Mouse (Mus musculus) MEL (cell line): ENCODE data around the gene Abcc3. TPM values are rescaled to one million over a fixed set of nuclear protein-coding genes. Genes with fewer than 3 reads are reported as not detected.
A peak's percentile ranks its signal among the peaks of the same experiment; 100 is the strongest.

Experiments
- DNase-seq: peaks from one replicate; pipeline ENCODE4 v3.0.0; 2011; ENCODE audit warnings: low read depth, low spot score
- H3K27ac ChIP-seq: 2 replicates; pipeline ENCODE4 v1.5.1; 2012; ENCODE audit warnings: low read depth, mild to moderate bottlenecking, control low read depth, low read length, moderate library complexity; ENCODE audit not compliant: control insufficient read depth
- H3K27me3 ChIP-seq, 2 experiments: fragments of 150-350 bp in 1 of 2; sonication (generic) in 1 of 2; 2 replicates each; pipeline ENCODE4 v1.6.1; 2012; ENCODE audit warnings: low read length in 2 of 2, mild to moderate bottlenecking in 2 of 2, improper control_type of control experiment in 1 of 2, moderate library complexity in 1 of 2; ENCODE audit not compliant: insufficient read depth in 2 of 2, control insufficient read depth in 1 of 2
- H3K36me3 ChIP-seq, 2 experiments: 2 replicates each; pipeline ENCODE4 v1.6.1; 2012 to 2014; ENCODE audit warnings: low read length in 2 of 2, improper control_type of control experiment in 1 of 2, inconsistent platforms in 1 of 2, mild to moderate bottlenecking in 1 of 2; ENCODE audit not compliant: insufficient read depth in 2 of 2, control insufficient read depth in 1 of 2
- H3K4me1 ChIP-seq, 2 experiments: fragments of 150-350 bp in 1 of 2; sonication (generic) in 1 of 2; 2 replicates each; pipeline ENCODE4 v1.6.1; 2012; ENCODE audit warnings: low read length in 2 of 2, improper control_type of control experiment in 1 of 2, mild to moderate bottlenecking in 1 of 2; ENCODE audit not compliant: insufficient read depth in 2 of 2, control insufficient read depth in 1 of 2
- H3K4me3 ChIP-seq, 2 experiments: fragments of 150-350 bp in 1 of 2; sonication (generic) in 1 of 2; 2 replicates each; pipeline ENCODE4 v1.5.1; 2012; ENCODE audit warnings: low read depth in 2 of 2, low read length in 2 of 2, mild to moderate bottlenecking in 2 of 2, moderate library complexity in 2 of 2, control low read depth in 1 of 2, improper control_type of control experiment in 1 of 2; ENCODE audit not compliant: control insufficient read depth in 1 of 2, insufficient read depth in 1 of 2
- H3K79me2 ChIP-seq: 2 replicates; pipeline ENCODE4 v1.6.1; 2012; ENCODE audit warnings: mild to moderate bottlenecking, low read length, moderate library complexity; ENCODE audit not compliant: control insufficient read depth, poor library complexity, insufficient read depth
- H3K9ac ChIP-seq: 2 replicates; pipeline ENCODE4 v1.6.1; 2012; ENCODE audit warnings: low read depth, mild to moderate bottlenecking, control low read depth, low read length, moderate library complexity; ENCODE audit not compliant: control insufficient read depth, poor library complexity, severe bottlenecking
- H3K9me3 ChIP-seq: fragments of 150-350 bp; sonication (generic); replicated peaks from 2 replicates; pipeline ENCODE4 v1.6.1; 2012; ENCODE audit warnings: mild to moderate bottlenecking, low read length, improper control_type of control experiment, moderate library complexity; ENCODE audit not compliant: insufficient read depth
- BHLHE40 ChIP-seq: IDR thresholded peaks from 2 replicates; pipeline ENCODE4 v1.6.1; 2012; ENCODE audit warnings: low read depth, mild to moderate bottlenecking, inconsistent platforms, low read length, improper control_type of control experiment, borderline replicate concordance
- CHD1 ChIP-seq: IDR thresholded peaks from 2 replicates; pipeline ENCODE4 v1.6.1; 2012; ENCODE audit warnings: low read depth, mild to moderate bottlenecking, inconsistent platforms, low read length, improper control_type of control experiment
- CHD2 ChIP-seq: IDR thresholded peaks from 2 replicates; pipeline ENCODE4 v1.6.1; 2011; ENCODE audit warnings: low read length, improper control_type of control experiment
- E2F4 ChIP-seq: IDR thresholded peaks from 2 replicates; pipeline ENCODE4 v1.6.1; 2011; ENCODE audit warnings: low read depth, low read length, improper control_type of control experiment, borderline replicate concordance
- ELF1 ChIP-seq: IDR thresholded peaks from 2 replicates; pipeline ENCODE4 v1.6.1; 2014; ENCODE audit warnings: low read depth, mild to moderate bottlenecking, inconsistent platforms, low read length, improper control_type of control experiment, moderate library complexity
- ETS1 ChIP-seq: IDR thresholded peaks from 2 replicates; pipeline ENCODE4 v1.6.1; 2012; ENCODE audit warnings: low read depth, mild to moderate bottlenecking, inconsistent platforms, low read length, improper control_type of control experiment, moderate library complexity
- GATA1 ChIP-seq: IDR thresholded peaks from 2 replicates; pipeline ENCODE4 v1.6.1; 2011; ENCODE audit warnings: low read depth, low read length, improper control_type of control experiment
- HCFC1 ChIP-seq: IDR thresholded peaks from 2 replicates; pipeline ENCODE4 v1.6.1; 2012; ENCODE audit warnings: low read depth, mild to moderate bottlenecking, inconsistent platforms, low read length, improper control_type of control experiment, moderate library complexity
- JUND ChIP-seq: IDR thresholded peaks from 2 replicates; pipeline ENCODE4 v1.6.1; 2011; ENCODE audit warnings: low read depth, mild to moderate bottlenecking, improper control_type of control experiment, low read length
- MAFK ChIP-seq: IDR thresholded peaks from 2 replicates; pipeline ENCODE4 v1.6.1; 2011; ENCODE audit warnings: low read depth, mild to moderate bottlenecking, low read length, improper control_type of control experiment, borderline replicate concordance
- MAX ChIP-seq: IDR thresholded peaks from 2 replicates; pipeline ENCODE4 v1.6.1; 2011; ENCODE audit warnings: low read length, improper control_type of control experiment
- MEF2A ChIP-seq: IDR thresholded peaks from 2 replicates; pipeline ENCODE4 v1.6.1; 2014; ENCODE audit warnings: low read depth, mild to moderate bottlenecking, inconsistent platforms, low read length, improper control_type of control experiment; ENCODE audit not compliant: poor library complexity, insufficient replicate concordance, severe bottlenecking; ENCODE audit errors: extremely low read depth
- MYC ChIP-seq: IDR thresholded peaks from 2 replicates; pipeline ENCODE4 v1.6.1; 2011; ENCODE audit warnings: low read depth, mild to moderate bottlenecking, low read length, improper control_type of control experiment, moderate library complexity
- NRF1 ChIP-seq: IDR thresholded peaks from 2 replicates; pipeline ENCODE4 v1.6.1; 2014; ENCODE audit warnings: low read depth, mild to moderate bottlenecking, inconsistent platforms, low read length, improper control_type of control experiment, moderate library complexity; ENCODE audit not compliant: poor library complexity, insufficient read depth, severe bottlenecking
- POLR2A ChIP-seq, 2 experiments: IDR thresholded peaks; 2 replicates each; pipeline ENCODE4 v1.6.1; 2011 to 2012; ENCODE audit warnings: low read length in 2 of 2, mild to moderate bottlenecking in 2 of 2, control low read depth in 1 of 2, improper control_type of control experiment in 1 of 2, low read depth in 1 of 2, moderate library complexity in 1 of 2; ENCODE audit not compliant: control insufficient read depth in 1 of 2, insufficient read depth in 1 of 2, poor library complexity in 1 of 2
- POLR2AphosphoS5 ChIP-seq: IDR thresholded peaks from 2 replicates; pipeline ENCODE4 v1.6.1; 2012; ENCODE audit warnings: low read depth, borderline replicate concordance, mild to moderate bottlenecking, inconsistent platforms, low read length, moderate library complexity, mixed read lengths
- RAD21 ChIP-seq: IDR thresholded peaks from 2 replicates; pipeline ENCODE4 v1.6.1; 2011; ENCODE audit warnings: mild to moderate bottlenecking, low read depth, low read length, improper control_type of control experiment
- RCOR1 ChIP-seq: IDR thresholded peaks from 2 replicates; pipeline ENCODE4 v1.6.1; 2012; ENCODE audit warnings: low read depth, mild to moderate bottlenecking, inconsistent platforms, low read length, improper control_type of control experiment
- SIN3A ChIP-seq: IDR thresholded peaks from 2 replicates; pipeline ENCODE4 v1.6.1; 2012; ENCODE audit warnings: low read length, improper control_type of control experiment, inconsistent platforms
- TBP ChIP-seq: IDR thresholded peaks from 2 replicates; pipeline ENCODE4 v1.8.0; 2011; ENCODE audit warnings: low read depth, low read length, improper control_type of control experiment
- UBTF ChIP-seq: IDR thresholded peaks from 2 replicates; pipeline ENCODE4 v1.6.1; 2012; ENCODE audit warnings: low read depth, mild to moderate bottlenecking, inconsistent platforms, low read length, improper control_type of control experiment, moderate library complexity, borderline replicate concordance; ENCODE audit not compliant: insufficient read depth
- USF1 ChIP-seq: IDR thresholded peaks from 2 replicates; pipeline ENCODE4 v1.6.1; 2014; ENCODE audit warnings: low read depth, mild to moderate bottlenecking, inconsistent platforms, low read length, improper control_type of control experiment, moderate library complexity
- USF2 ChIP-seq, 2 experiments: IDR thresholded peaks; 2 replicates each; pipeline ENCODE4 v1.6.1; 2011 to 2012; ENCODE audit warnings: improper control_type of control experiment in 2 of 2, low read length in 2 of 2, borderline replicate concordance in 1 of 2, inconsistent platforms in 1 of 2, low read depth in 1 of 2, mild to moderate bottlenecking in 1 of 2; ENCODE audit not compliant: insufficient read depth in 1 of 2
- ZC3H11A ChIP-seq: IDR thresholded peaks from 2 replicates; pipeline ENCODE4 v1.6.1; 2012; ENCODE audit warnings: low read depth, mild to moderate bottlenecking, inconsistent platforms, low read length, improper control_type of control experiment
- ZKSCAN1 ChIP-seq: IDR thresholded peaks from 2 replicates; pipeline ENCODE4 v1.6.1; 2012; ENCODE audit warnings: low read depth, mild to moderate bottlenecking, inconsistent platforms, low read length, improper control_type of control experiment, moderate library complexity
- ZMIZ1 ChIP-seq: IDR thresholded peaks from 2 replicates; pipeline ENCODE4 v1.6.1; 2012; ENCODE audit warnings: low read depth, mild to moderate bottlenecking, inconsistent platforms, low read length, improper control_type of control experiment, moderate library complexity
- polyA plus RNA-seq, 2 experiments: library from polyadenylated mRNA; stranded (reverse) in 1 of 2; unstranded in 1 of 2; fragments of >175 nt in 1 of 2; fragments of >200 nt in 1 of 2; gene quantifications; 2 replicates each; pipeline versions ENCODE4 v1.2.1 to v1.2.4; 2012; ENCODE audit warnings: low replicate concordance in 2 of 2, low read depth in 1 of 2; ENCODE audit not compliant: insufficient read length in 2 of 2, insufficient read depth in 1 of 2, missing spikeins in 1 of 2
- total RNA-seq: library from RNA; depleted of rRNA; stranded (reverse); fragments of 300-350 nt; gene quantifications from 2 replicates; pipeline ENCODE4 v1.2.3, GENCODE M21; 2012

Gene Abcc3
- total and polyA plus RNA-seq, 3 experiments, result 0.27 to 0.29 TPM; not detected in 1

DNA sequence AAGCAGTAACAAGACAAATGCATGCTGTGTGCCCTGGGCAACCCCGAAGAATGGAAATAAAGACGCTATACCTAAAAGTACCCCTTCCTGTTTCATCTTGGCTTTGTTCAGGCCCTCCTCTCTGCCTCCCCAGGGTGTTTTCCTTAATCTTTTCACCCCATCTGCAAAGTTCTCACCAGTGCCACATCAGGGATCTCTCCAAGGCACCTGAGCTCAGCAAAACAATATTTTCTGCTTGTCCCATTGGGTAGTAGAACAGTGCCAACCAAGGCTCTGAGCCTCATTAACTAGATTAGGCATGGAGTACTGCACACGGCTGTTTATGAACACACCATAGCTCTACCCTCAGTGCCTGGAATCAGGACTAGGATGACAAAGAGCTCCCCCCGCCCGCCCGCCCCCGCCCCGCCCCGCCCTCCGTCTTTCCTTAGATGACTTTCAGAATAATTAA, 65.8 kb downstream of the Abcc3 start:
- Histone ChIP-seq H3K79me2 (peaks cover 12% of the 10 kb centered on the region), H3K9ac (no peak overlapping the region), H3K4me3 (peak overlapping the region in 1 of 2 experiments; percentile 67; a peak in 2 of 4 replicates), H3K36me3 (peaks cover 0 to 19% of the 10 kb centered on the region in 2 experiments; a peak in 2 of 4 replicates), H3K27me3 (no peaks in the 10 kb centered on the region), H3K9me3 (no peaks in the 10 kb centered on the region), H3K27ac (no peak overlapping the region), H3K4me1 (peaks cover 3 to 13% of the 10 kb centered on the region in 2 experiments; a peak in 3 of 4 replicates)
- no peak for DNase-seq
- no peak for TF ChIP-seq CHD2
- TF ChIP-seq JUND, result no peak
- TF ChIP-seq E2F4, result no peak
- TF ChIP-seq POLR2AphosphoS5, result no peak
- TF ChIP-seq MEF2A, result no peak
- no peak for TF ChIP-seq MAX
- TF ChIP-seq MYC, result no peak
- no peak for TF ChIP-seq GATA1
- TF ChIP-seq POLR2A (IDR thresholded peaks at IDR 0.05; ENCODE audit: control insufficient read depth in 1 of 2, insufficient read depth in 1 of 2, low read depth in 1 of 2, low read length in 2 of 2, poor library complexity in 1 of 2), result no peak
- no peak for TF ChIP-seq ZC3H11A
- no peak for TF ChIP-seq ETS1
- no peak for TF ChIP-seq ZMIZ1

DNA sequence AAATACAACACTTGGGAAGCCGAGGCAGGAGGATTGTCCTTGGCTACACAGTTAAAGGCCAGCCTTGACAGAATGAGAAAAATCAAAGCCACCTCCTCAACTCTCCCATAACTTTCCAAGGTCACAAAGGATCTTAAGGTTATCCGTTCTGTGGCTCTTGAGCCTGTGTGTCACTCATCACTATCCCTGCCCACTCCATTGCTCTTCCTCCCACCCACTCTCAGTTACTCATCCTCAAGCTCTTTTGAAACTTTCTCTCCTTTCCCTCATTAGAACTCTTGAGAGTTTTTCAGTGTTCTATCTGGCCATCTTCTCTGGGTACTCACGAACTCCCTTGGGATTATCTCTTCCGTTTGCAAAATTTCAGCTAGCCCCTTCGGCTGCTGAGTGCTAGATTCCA, 68.2 kb downstream of the Abcc3 start:
- Histone ChIP-seq H3K9ac (no peak overlapping the region), H3K27ac (no peak overlapping the region), H3K36me3 (peaks cover 4 to 27% of the 10 kb centered on the region in 2 experiments), H3K4me3 (no peak overlapping the region), H3K9me3 (no peaks in the 10 kb centered on the region), H3K27me3 (no peaks in the 10 kb centered on the region), H3K4me1 (peaks cover 8 to 16% of the 10 kb centered on the region in 2 experiments), H3K79me2 (peaks cover 31% of the 10 kb centered on the region)
- no peak for TF ChIP-seq ELF1
- TF ChIP-seq MAFK, result no peak
- TF ChIP-seq RAD21, result no peak
- TF ChIP-seq NRF1, result no peak
- TF ChIP-seq UBTF, result no peak
- no peak for TF ChIP-seq ZC3H11A
- TF ChIP-seq E2F4, result no peak
- no peak for TF ChIP-seq BHLHE40
- TF ChIP-seq HCFC1, result no peak
- TF ChIP-seq TBP, result no peak
- no peak for TF ChIP-seq SIN3A
- TF ChIP-seq USF1, result no peak
- no peak for TF ChIP-seq USF2 (IDR thresholded peaks at IDR 0.05; ENCODE audit: borderline replicate concordance in 1 of 2, insufficient read depth in 1 of 2, low read depth in 1 of 2, low read length in 2 of 2)
- TF ChIP-seq MYC, result no peak
- TF ChIP-seq POLR2AphosphoS5, result no peak
- TF ChIP-seq CHD1, result no peak
- TF ChIP-seq MAX, result no peak
- no peak for TF ChIP-seq RCOR1
- TF ChIP-seq ZKSCAN1, result no peak
- DNase-seq, result no peak
